Mouse (Mus musculus): ENCODE measurements around the gene Canx. TPM values are rescaled to one million over a fixed set of nuclear protein-coding genes. Genes with fewer than 3 reads are reported as not detected.
"Not testable (repeated sequence)": the region's sequence is repeated elsewhere in the genome, so short reads cannot be mapped to it uniquely, and the experiment has no call there.

Gene Canx
- polyA plus RNA-seq, 1 experiment = 79.1 TPM

- TF ChIP-seq FLI1 (IDR thresholded peaks at IDR 0.05; ENCODE audit: low read length) = no peak
- Histone ChIP-seq H3K36me3 (replicated peaks; ENCODE audit: low read length) (no peaks in the 10 kb centered on the region), H3K4me3 (replicated peaks) (no peak overlapping the region), H3K9me3 (peaks cover 7% of the 10 kb centered on the region; the same call in 1 of the 2 replicates), H3K4me1 (peaks cover 36% of the 10 kb centered on the region), H3K27me3 (replicated peaks) (peaks cover 18% of the 10 kb centered on the region)
These were observed 39.8 kb upstream of the Canx start for GRCm38 (mm10) chr11:50365322-50365721.

GRCm38 (mm10) chr11:50364548-50364947, 39.1 kb upstream of the Canx start:
- Histone ChIP-seq H3K4me3 (replicated peaks) (no peak overlapping the region), H3K36me3 (replicated peaks; ENCODE audit: low read length) (no peaks in the 10 kb centered on the region), H3K9me3 (peaks cover 7% of the 10 kb centered on the region; the same call in 1 of the 2 replicates), H3K27me3 (replicated peaks) (peaks cover 21% of the 10 kb centered on the region), H3K4me1 (peaks cover 36% of the 10 kb centered on the region)
- TF ChIP-seq GATA1 (IDR thresholded peaks at IDR 0.05; ENCODE audit: borderline replicate concordance, low read length) (no peak), FLI1 (IDR thresholded peaks at IDR 0.05; ENCODE audit: low read length) (no peak)

- H3K4me3 ChIP-seq (replicated peaks); H3K9me3 ChIP-seq; H3K36me3 ChIP-seq (replicated peaks; ENCODE audit: low read length): not testable (repeated sequence)
- H3K27me3 ChIP-seq (replicated peaks) = peaks cover 35% of the 10 kb centered on the region
- H3K4me1 ChIP-seq = peaks cover 32% of the 10 kb centered on the region
These were observed 35.8 kb upstream of the Canx start for GRCm38 (mm10) chr11:50361282-50361681.

- Histone ChIP-seq H3K9me3 (peaks cover 13% of the 10 kb centered on the region), H3K36me3 (replicated peaks; ENCODE audit: low read length) (no peaks in the 10 kb centered on the region), H3K4me3 (replicated peaks) (peak overlapping the region; percentile 91), H3K4me1 (peaks cover 32% of the 10 kb centered on the region), H3K27me3 (replicated peaks) (peaks cover 34% of the 10 kb centered on the region)
- no peak for TF ChIP-seq FLI1 (IDR thresholded peaks at IDR 0.05; ENCODE audit: low read length)
- no peak for TF ChIP-seq GATA1 (IDR thresholded peaks at IDR 0.05; ENCODE audit: borderline replicate concordance, low read length)
These were observed 33.7 kb upstream of the Canx start for GRCm38 (mm10) chr11:50358950-50359861.

- H3K36me3 ChIP-seq (replicated peaks; ENCODE audit: low read length) = no peaks in the 10 kb centered on the region
- H3K4me3 ChIP-seq (replicated peaks) = no peak overlapping the region
- TF ChIP-seq FLI1 (IDR thresholded peaks at IDR 0.05; ENCODE audit: low read length) = no peak
- TF ChIP-seq GATA1 (IDR thresholded peaks at IDR 0.05; ENCODE audit: borderline replicate concordance, low read length) = no peak
- H3K4me1 ChIP-seq = peaks cover 34% of the 10 kb centered on the region
- peaks cover 19% of the 10 kb centered on the region for H3K27me3 ChIP-seq (replicated peaks)
- H3K9me3 ChIP-seq = peaks cover 11% of the 10 kb centered on the region
These were observed 29.9 kb upstream of the Canx start for GRCm38 (mm10) chr11:50355395-50355794.

- Histone ChIP-seq H3K4me1 (peaks cover 33% of the 10 kb centered on the region), H3K4me3 (replicated peaks) (no peak overlapping the region), H3K27me3 (replicated peaks) (peaks cover 17% of the 10 kb centered on the region), H3K36me3 (replicated peaks; ENCODE audit: low read length) (no peaks in the 10 kb centered on the region), H3K9me3 (peaks cover 11% of the 10 kb centered on the region)
- no peak for TF ChIP-seq GATA1 (IDR thresholded peaks at IDR 0.05; ENCODE audit: borderline replicate concordance, low read length)
- no peak for TF ChIP-seq FLI1 (IDR thresholded peaks at IDR 0.05; ENCODE audit: low read length)
These were observed 29.4 kb upstream of the Canx start for GRCm38 (mm10) chr11:50354851-50355250.

GRCm38 (mm10) chr11:50354162-50354561, 28.7 kb upstream of the Canx start, which contains the start of gene Cby3:
Gene Cby3 (plus strand): TSS chr11:50354462.
- peaks cover 12% of the 10 kb centered on the region for H3K27me3 ChIP-seq (replicated peaks)
- no peaks in the 10 kb centered on the region for H3K36me3 ChIP-seq (replicated peaks; ENCODE audit: low read length)
- H3K4me3 ChIP-seq (replicated peaks) = no peak within 1 kb of the TSS
- no peak for TF ChIP-seq FLI1 (IDR thresholded peaks at IDR 0.05; ENCODE audit: low read length)
- no peak for TF ChIP-seq GATA1 (IDR thresholded peaks at IDR 0.05; ENCODE audit: borderline replicate concordance, low read length)
- peaks cover 11% of the 10 kb centered on the region for H3K9me3 ChIP-seq
- H3K4me1 ChIP-seq = peaks cover 26% of the 10 kb centered on the region

- Histone ChIP-seq H3K27me3 (replicated peaks) (no peaks in the 10 kb centered on the region), H3K9me3 (peaks cover 11% of the 10 kb centered on the region), H3K4me1 (peaks cover 21% of the 10 kb centered on the region), H3K36me3 (replicated peaks; ENCODE audit: low read length) (no peaks in the 10 kb centered on the region), H3K4me3 (replicated peaks) (no peak overlapping the region)
- TF ChIP-seq FLI1 (IDR thresholded peaks at IDR 0.05; ENCODE audit: low read length) = no peak
- TF ChIP-seq GATA1 (IDR thresholded peaks at IDR 0.05; ENCODE audit: borderline replicate concordance, low read length) = no peak
These were observed 26.7 kb upstream of the Canx start for GRCm38 (mm10) chr11:50352177-50352576.

GRCm38 (mm10) chr11:50346256-50347032, 21.0 kb upstream of the Canx start:
- H3K9me3 ChIP-seq = no peaks in the 10 kb centered on the region
- H3K36me3 ChIP-seq (replicated peaks; ENCODE audit: low read length) = no peaks in the 10 kb centered on the region
- H3K4me1 ChIP-seq = peaks cover 10% of the 10 kb centered on the region
- TF ChIP-seq GATA1 (IDR thresholded peaks at IDR 0.05; ENCODE audit: borderline replicate concordance, low read length) = no peak
- TF ChIP-seq FLI1 (IDR thresholded peaks at IDR 0.05; ENCODE audit: low read length) = no peak
- H3K27me3 ChIP-seq (replicated peaks) = no peaks in the 10 kb centered on the region
- no peak overlapping the region for H3K4me3 ChIP-seq (replicated peaks)

- peaks cover 10% of the 10 kb centered on the region for H3K4me1 ChIP-seq
- no peaks in the 10 kb centered on the region for H3K9me3 ChIP-seq
- no peaks in the 10 kb centered on the region for H3K36me3 ChIP-seq (replicated peaks; ENCODE audit: low read length)
- H3K27me3 ChIP-seq (replicated peaks) = no peaks in the 10 kb centered on the region
- H3K4me3 ChIP-seq (replicated peaks) = no peak overlapping the region
- TF ChIP-seq FLI1 (IDR thresholded peaks at IDR 0.05; ENCODE audit: low read length) (no peak), GATA1 (IDR thresholded peaks at IDR 0.05; ENCODE audit: borderline replicate concordance, low read length) (no peak)
These were observed 20.0 kb upstream of the Canx start for GRCm38 (mm10) chr11:50345486-50345885.
